Mouse (Mus musculus): ENCODE results near the gene Ankrd23.
A peak's percentile ranks its signal among the peaks of the same experiment; 100 is the strongest.

Gene Ankrd23

DNA sequence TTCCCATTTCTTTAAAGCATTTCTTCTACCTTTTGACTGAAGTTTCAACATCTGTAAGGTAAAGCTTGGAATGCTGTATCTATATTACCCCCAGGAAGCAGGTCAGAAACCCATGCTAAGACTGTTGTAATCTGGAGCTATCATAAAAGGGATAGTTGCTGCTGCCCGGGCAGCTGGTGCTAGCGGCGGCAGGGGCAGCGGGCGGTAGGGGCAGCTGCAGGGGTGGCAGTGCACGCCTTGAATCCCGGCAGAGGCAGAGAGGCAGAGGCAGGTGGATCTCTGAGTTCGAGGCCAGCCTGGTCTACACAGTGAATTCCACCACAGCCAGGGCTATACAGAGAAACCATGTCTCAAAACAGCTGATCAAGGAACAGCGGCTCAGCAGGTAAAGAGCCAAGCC is 6.2 kb upstream of the Ankrd23 start:
- DNase-seq: no peak

DNA sequence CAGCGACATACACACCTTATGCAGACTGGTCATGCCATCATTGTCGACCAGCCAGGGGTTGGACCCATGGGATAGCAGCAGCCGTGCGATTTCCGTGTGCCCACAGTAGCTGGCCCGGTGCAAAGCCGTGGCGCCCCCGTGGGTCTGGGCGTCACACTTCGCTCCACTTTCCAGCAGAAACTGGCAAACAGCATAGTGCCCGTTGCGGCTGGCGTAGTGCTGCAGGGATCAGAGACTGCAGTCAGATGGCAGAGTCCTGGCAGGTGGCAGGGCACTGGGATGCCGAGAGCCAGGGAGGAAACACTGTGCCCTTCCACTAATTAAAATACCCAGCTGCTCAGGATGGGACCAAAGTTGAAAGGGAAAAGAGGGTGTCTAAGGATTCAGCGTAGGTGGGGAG is 5.2 kb upstream of the Ankrd23 start:
- DNase-seq: peak; percentile 80 to 87

DNA sequence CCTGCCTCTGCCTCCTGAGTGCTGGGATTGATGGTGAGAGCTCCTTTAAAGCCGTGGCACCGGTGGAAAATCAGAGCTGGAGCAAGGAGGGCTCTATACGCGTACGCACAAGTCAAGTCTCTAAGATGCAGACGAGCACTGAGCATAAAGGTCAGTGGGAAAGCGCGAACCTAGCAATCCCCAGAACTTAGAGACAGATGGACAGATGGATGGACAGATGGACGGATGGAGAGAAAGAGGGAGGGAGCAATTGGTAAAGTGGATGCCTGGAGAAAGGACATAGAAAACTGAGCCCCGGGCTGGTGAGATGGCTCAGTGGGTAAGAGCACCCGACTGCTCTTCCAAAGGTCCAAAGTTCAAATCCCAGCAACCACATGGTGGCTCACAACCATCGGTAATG is 4.1 kb upstream of the Ankrd23 start:
- DNase-seq: peak in 1 of 2 experiments; percentile 42

DNA sequence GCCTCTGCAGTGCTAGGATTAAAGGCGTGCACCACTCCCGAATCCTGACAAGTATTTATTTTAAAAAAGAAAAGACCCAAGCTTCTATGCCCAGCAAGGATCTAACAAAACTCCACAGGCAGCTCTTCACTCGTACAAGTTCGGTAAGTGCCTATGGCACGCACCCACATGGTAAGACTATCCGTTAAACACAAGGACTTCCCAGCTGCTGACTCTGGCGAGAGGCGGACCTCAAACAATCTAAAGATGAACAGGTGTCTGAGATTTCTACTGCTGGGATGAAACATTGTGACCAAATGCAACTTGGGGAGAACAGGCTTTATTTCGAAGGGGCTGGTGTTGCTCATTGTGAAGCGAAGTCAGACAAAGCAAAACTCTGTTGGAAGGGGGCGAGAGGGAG is 3.4 kb upstream of the Ankrd23 start:
- DNase-seq: no peak

DNA sequence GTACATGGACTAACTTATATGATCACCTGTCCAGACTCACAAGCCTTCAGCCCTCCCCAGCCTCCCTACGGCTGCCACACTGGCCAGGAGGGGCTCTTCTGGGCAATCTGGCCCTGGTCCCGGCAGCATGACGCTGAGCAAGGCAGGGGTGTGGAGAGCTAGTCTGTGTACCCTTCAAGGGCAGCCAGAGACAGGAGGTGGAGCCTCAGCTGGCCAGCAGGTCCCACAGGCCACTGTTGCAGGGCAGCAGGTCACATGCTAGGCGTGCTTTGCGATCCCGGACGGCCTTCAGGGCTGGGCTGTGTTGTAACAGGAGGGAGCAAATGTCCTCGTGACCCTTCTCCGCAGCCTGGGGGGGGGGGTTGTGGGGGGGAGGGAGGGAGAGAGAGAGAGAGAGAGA is 2.5 kb upstream of the Ankrd23 start, which contains the start of gene Gm42417:
TSS of gene Gm42417 (minus strand) at position 244 of the 400 bp plus-strand sequence.
- peak; percentile 61 to 79 for DNase-seq

DNA sequence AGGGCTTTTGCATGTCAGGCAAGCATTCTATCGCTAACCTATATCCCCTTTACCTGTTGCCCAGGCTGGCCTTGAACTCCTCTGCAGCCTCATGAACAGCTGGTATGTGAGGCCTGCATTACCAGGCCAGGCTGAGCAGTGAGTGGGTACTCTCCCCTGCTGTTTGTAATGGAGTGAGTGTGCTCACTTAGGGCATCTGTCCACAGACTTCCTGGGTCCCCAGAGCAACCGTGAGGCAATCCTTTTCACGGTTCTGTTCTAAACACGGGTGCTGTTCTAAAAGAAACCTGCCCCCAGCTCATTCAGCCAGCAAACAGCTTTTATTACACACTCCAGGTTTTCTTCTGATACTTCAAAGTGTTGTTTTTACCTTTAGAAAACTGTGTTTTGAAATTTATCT is 2.0 kb upstream of the Ankrd23 start:
- no peak for DNase-seq

DNA sequence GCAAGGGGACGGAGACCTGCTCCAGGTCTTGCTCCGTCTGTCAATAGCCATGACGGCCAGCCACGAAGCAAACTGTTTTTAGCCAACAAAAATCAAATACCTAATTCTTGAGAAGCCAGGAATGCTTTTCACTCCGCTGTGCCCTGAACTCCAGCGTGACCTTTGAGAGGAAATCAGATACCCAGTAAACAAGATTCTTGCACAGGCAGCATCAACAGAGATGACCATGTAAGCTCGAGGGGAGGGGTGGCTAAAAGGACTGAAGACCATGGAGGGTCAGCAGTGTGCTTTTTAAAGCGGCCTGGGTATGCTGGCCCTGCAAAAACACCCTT is 320 bp downstream of the Ankrd23 start:
- DNase-seq: no peak

DNA sequence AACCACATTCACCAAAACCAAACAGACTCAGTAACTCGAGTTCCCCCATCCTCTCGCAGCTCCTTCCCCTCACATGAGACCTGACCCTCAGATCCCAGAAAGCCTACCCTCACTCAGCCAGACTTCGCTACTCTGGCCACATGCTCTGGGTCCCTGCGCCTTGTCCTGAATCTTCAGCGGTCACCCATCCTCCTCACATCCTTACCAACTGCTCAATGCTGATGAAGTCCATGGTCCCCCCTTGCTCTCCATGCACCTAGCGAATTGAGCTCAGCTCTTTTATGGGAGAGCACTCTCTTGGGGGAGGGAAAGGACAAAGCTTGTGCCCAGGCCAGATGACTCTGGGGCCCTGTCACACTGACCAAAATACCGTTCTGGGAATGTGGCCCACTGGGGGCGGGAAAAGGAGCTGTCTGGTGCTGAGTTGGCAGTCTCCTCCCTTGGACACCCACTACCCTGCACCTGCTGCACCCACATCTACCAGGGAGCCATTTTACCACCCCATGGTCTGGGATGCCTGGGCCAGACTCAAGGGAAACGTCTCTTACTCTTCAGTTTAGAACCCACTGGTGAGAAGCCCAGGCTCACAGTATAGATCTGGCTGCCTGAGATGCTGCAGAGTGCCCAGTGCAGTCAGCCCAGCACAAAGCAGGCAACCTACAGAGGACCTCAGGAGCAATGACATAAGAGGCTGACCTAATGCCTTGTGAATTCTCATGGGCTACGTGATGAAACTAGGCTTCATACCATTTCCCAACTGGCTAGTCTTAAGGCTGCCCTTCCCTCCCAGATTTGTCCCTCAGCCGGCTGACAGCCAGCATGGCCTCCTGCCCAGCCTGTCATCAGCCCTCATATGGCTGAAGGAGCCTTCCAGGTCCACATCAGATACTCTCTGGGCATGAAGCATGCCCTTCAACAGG is 946 bp downstream of the Ankrd23 start:
- DNase-seq: peak; percentile 94 to 95

DNA sequence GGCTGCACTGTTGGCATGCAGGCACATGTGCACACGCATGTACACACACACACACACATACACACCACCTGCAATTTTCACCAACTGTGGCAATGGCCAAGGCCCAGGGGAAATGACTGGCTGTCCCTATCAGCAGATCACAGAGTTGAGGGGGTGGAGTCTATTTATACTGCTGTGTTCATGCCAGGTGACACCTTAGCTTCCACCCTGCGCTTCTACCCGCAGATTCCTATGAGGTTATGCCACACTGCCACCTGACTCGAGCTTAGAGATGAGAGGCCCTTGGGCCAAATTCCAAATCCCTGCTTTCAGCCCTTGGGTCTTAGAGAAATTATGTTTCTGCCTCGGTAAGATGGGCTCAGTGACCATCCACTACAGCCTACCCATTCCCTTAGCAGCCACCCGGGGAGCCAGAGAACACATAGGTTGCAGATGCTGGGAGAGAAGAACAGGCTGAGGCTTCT is 2.1 kb downstream of the Ankrd23 start:
- peak in 1 of 2 experiments; percentile 42 for DNase-seq

DNA sequence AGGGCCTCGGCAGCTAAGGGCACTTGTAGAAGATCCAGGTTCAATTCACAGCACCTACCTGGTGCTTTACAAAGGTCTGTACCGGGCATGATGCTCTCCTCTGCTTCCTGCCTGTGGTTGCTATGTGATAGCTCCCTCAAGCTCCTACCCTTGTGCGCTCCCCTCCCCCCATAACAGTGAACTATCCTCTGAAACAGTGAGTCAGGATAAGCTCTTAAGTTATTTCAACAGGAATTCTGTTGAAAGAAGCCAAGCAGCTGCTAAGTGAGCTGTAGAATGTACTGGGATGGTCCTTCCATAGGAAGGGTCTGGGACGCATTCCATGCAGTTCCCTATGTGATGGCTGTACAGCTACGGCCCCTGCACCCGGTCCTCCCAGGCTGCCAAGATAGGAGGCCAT is 3.1 kb downstream of the Ankrd23 start:
- DNase-seq: no peak

DNA sequence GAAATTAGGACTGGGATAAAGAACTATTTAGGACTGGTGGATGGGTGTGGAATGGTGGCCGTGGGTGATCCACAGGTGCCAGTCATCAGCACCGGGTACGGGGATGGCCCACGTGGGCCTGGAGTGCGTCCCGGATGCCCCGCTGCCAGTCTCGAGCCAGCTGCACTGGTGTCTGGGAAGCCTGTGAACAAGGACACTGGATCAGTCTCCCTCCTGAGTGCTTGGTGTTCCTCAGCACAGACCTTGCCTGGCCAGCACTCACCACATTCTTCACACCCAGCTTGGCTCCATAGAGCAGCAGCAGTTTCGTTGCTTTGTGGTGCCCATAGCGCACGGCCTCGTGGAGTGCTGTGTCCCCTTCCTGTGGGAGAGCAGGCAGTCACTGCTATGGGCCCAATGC is 5.2 kb downstream of the Ankrd23 start:
- DNase-seq: no peak

DNA sequence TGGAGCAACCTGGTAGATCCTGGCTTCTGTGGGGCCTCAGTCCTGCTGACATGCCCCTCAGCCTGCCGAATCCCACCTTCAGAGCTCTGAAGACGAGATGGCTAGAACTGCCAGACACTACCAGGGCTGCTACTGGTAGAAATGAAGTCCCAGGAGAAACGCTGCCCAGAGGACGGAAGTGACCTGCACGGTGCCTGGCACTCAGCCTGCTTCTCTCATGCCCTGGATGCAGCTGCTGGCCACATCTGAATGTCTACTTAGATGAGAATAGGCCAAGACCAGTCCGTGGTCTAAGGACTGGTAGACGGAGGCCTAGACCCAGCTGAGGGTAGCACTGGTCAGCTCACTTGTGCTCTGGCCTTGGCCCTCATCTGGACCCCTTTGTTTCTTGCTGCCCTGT is 5.7 kb downstream of the Ankrd23 start:
- no peak for DNase-seq

DNA sequence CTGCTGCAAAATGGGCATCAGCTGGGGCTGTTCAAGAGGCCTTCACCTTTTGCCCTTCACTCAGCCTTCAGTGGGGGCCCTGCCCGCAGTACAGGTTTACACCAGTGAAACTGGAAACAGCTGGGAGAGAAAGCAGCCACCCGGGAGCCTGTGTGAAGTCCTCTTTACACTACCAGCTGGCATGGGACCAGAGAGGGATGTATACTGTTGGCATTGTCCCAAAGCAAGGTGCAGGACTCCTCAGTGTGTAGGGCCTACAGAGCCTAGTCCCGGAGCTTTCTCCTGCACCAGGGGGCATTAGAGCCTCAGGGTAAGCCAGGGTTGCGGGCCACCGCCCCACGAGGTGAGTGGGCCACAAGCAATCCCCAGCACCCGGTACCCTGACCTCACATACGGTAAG is 6.2 kb downstream of the Ankrd23 start:
- DNase-seq: no peak

DNA sequence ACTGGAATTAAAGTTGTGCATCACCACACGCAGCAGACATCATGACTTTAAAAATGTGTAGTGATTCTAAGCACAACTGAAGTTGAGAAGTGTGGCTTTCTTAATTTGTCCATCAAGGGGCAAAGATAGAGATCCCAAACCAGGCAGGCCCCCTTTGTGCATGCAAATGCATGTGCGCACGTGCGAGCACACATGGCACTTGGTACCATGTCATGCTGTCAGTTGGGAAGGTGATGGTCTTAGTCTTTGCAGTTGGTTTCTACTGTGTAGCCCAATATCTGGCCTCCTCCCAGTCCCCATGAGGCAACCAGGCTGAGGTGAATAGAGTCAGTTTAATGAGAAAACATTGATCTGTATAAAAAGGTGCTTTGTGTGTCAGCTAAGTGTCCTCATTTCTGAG is 6.8 kb downstream of the Ankrd23 start:
- no peak for DNase-seq

DNA sequence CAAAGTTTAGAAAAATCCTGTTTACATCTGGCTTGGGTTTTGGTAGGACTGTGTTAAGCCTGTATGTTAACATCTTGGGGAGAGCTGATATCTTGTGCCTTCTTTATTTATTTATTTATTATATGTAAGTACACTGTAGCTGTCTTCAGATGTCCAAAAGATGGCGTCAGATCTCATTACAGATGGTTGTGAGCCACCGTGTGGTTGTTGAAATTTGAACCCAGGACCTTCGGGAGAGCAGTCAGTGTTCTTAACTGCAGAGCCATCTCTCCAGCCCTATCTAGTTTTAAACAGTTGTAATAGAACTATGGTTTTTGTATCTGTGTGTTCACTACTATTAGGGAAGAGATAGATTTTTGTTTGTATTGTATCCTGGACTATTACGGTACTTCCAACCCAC is 7.4 kb downstream of the Ankrd23 start:
- no peak for DNase-seq

DNA sequence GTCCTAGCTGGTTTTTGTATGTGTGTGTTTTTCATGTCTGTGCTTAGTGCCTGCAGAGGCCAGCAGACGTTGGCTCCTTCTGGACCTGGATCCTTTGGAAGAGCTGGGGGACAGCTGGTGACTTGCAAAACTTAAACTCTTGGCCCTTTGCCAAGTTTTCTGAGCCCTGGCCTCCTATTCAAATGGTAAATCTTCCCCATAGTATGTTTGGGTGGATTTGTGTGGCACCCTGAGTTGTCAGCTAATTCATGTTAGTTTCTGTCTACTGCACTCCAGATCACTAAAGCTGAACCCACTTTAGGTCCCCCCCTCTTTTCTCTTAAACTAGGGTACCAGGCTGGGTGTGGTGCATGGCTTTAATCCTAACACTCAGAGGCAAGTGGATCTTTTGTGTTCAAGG is 8.3 kb downstream of the Ankrd23 start:
- peak; percentile 74 to 81 for DNase-seq

DNA sequence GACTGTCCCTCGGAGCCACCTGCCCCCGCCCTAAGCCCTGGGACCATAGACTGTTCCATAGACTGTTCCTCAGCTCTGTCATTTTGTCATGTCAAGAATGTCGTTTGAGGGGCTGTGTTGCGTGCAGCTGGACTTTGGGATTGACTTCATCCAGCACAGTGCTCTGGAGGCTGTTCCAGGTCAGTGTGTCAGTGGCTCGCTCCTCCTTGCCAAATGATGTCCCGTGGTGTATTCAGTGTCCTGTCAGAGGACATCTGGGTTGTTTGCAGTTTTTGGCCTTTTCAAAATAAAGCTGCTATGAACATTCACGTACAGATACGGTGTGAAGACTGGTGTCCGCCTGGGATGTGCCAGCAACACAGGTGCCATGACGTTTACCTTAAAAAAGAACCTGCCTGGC is 9.8 kb downstream of the Ankrd23 start:
- DNase-seq: peak in 1 of 2 experiments; percentile 18

DNA sequence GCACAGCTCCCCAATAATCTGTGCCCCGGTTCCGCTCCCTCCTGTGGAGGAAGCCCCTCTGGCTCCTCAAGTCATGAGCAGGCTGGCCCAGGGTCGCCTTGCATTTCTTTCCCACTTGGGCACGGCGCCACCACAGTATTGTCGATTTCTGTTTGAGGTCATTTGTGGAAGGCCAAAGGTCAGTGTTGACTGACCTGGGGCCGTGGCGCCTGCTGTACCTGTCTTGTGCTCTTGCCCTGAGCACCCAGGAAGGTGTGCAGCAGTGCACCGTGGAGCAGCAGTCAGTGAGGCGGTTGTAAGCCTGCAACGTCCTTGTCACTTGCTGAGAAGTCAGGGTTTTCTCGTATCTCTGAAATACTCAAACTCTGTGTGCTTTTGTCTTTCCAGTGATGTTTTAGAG is 10.9 kb downstream of the Ankrd23 start:
- no peak for DNase-seq

DNA sequence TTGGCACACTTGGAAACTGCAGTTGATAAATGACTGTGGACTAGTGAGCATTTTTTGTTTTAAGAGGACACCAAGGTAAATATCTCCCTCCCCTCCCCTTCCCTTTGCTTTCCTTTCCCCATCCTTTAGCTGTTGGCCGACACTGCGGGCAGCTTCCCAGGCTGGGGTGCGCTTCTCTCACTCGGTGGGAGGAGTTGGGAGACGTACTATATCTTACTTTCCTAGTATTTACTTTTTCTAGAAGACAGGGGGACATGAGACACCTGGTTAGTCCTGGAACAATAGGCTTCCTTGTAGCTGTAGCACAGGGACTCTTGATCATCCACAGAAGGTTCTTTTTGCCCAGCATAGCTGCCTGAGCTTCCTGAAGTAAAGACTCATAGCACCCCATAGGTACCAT is 12.6 kb downstream of the Ankrd23 start:
- DNase-seq: no peak

DNA sequence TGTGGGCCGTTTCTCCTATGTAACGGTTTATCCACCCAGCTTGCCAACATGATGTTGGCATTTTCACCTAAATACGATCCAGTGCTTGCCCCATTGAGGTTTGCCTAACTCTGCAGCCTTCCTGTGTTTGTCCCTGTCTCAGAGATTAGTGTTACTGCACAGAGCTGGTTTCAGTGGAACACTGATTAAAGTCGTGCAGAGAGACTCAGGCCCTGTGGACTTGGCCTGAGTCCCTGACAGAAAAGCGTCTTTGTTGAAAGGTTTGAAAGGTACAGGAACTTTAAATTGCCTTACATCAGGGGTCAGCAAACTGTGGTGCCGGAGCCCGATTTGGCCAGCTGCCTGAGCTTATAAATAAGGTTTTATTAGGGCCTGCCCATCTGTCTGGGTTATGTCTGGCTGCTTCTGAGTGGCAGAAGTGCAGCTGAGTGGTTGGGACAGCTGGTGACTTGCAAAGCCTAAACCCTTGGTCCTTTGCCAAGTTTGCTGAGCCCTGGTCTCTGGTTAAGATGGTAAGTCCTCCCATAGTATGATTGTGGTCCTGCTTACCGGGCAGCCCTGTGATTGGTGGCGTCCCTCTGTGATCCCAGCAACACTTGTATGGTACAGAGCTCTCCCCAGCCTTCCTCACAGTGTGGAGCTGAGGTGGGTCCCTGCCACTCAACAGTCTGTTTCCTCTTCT is 13.2 kb downstream of the Ankrd23 start:
- DNase-seq: peak; percentile 84 to 85

DNA sequence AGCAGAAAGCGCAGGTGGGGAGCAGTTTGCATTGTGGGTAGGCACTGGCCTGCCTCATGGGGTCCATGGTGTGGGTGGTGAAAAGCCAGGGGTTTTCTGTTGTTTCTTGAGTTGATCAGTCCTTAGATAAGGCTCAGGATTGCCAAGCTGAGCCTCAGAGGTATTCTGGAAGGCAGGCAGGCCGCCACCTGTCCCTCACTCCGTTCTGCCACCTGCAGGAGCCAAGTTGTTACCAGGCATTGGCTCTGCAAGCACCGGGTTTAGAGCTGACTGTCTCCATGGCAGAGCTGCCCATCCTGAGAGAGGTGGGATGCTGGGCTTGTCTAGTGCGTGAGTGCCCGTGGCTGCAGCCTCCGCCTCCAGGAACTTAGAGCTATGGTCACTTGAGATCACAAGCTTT is 14.5 kb downstream of the Ankrd23 start:
- no peak for DNase-seq

DNA sequence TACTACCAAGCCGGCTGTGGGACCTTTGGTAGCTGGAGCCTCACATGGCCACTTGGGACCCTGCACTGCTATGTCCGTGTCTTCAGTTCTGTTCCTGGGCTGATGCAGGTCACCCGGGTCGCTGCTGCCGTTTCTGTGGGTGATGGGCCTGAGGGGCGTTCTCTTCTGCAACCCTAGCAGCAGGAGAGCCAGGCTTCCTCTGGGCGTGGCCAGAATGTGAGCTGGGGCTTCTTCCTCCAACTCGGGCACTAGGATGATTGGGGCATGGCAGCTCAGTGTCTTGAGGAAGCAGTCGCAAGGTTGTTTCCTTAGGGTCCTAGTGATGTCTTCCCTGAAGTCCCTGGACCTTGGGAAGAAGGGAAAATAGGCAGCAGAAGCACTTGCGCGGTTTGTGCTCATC is 17.1 kb downstream of the Ankrd23 start:
- no peak for DNase-seq

DNA sequence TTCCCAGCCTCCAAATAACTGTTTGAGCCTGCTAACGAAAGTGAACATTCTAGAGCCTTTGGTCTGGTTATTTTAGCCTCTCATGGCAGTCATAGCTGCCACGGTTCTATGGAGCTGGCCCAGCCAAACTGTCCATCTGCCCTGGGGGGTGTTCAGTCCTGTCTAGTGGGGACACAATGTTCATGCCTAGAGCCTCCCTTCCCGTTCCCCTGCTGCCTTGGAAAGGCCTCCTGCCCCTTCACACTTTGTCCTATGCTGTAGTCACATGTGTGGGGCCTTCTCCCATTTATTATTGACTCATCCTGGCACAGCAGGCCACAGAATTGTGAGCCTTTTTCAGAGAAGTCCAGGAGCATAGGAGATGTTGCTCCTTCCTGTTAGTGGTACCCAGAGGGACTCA is 18.4 kb downstream of the Ankrd23 start:
- no peak for DNase-seq

DNA sequence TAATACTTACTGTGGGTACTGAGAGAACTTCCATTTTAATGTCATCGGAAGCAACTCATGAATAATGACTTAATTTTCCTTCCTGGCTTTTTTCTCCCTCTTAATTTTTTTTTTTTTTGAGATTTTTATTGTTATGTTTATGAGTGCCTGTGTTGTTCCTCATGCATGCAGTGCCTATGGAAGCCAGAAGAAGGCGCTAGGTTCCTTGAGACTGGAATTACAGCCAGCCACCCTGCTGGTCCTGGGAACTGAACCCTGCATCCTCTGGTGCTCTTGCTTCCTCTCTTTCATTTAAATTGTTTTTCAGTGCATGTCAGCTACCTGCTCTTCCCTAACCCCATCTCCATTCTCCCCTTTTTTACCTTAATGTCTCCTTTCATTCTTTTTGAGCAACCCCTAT is 23.0 kb downstream of the Ankrd23 start:
- peak; percentile 83 to 85 for DNase-seq
